Mouse (Mus musculus) cerebellum, postnatal 36 days (tissue): Measurements from ENCODE around the gene Kcnj14.
A peak's percentile ranks its signal among the peaks of the same experiment; 100 is the strongest.

Experiments used
- DNase-seq, 2 experiments: peaks; one replicate each; pipeline ENCODE4 v3.0.0; 2021 to 2022; ENCODE audit warnings: mixed read lengths in 2 of 2

Kcnj14 gene

DNA sequence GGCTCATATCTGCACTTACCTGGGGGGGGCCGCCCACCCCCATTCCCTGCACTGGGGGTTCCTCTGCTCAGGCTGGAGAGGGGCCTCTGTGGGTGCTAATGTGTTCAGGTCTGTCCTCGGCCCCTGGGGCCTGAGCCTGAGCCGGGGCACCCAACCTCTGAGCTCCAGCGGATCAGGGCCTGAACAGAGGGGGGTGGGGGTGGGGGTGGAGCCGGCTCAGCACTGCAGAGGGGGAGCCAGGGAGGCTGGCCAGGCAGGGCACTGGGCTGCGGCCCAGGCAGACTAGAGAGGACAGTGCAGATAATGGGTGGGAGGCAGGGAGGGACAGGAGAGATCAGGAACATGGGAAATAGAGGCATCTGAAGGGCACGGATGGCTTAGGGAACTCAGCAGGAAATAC, at the start of gene Kcnj14:
TSS of gene Kcnj14 (minus strand) at position 185 of the 400 bp plus-strand sequence.
- DNase-seq, result no peak

DNA sequence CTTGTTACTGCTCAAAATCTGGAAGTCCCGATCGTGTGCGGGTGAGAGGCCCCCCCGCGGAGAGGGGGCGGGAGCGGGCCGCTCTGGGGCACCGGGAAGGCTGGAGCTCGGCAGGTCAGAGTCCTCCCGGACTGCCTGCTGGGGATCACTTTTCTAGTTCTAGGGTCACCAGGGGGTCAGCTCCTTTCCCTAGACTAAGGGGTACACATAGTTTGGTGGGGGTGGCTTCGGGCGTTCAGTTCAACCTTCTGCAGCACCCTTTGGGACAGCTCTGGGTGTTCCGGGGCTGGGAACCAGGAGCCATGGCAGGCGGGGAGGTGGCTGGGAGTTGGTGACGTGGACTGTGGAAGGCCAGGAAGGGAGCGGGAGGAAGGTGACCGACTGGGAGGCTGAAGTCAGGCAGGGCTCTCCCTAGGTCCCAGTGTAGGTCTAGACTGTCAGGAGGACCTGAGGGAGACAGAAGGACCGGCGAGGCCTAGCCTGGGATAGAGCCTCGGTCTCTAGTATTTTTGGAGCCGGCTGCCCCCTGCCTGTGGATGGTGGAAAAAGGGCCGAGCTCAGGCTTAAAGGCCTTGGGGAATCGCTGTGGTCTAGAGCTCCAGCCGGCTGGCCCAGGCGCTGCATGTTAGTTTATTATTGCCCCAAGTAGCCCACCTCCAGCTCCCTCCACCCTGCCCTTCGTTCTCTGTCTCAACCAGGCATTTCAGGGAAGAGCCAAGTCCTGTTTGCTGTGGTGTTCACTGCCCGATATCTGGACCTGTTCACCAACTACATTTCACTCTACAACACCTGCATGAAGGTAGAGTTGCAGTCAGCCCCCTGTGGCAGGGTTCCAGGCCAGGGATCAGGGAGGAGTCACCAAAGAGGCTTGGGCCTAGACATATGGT, 48.7 kb upstream of the Kcnj14 start:
- peak; percentile 61 to 62 for DNase-seq

- DNase-seq, result peak; percentile 87 to 88
Measured at GRCm38 (mm10) chr7:45872624-45873023, 48.0 kb upstream of the Kcnj14 start, which contains the start of gene Kdelr1. Gene Kdelr1, plus strand, starts transcription at chr7:45872772.

- DNase-seq, result no peak
Measured at GRCm38 (mm10) chr7:45870282-45871058, 45.9 kb upstream of the Kcnj14 start.

GRCm38 (mm10) chr7:45869787-45870186, 45.2 kb upstream of the Kcnj14 start:
- DNase-seq, result no peak

GRCm38 (mm10) chr7:45869107-45869670, 44.6 kb upstream of the Kcnj14 start:
- no peak for DNase-seq

- no peak for DNase-seq
Measured at GRCm38 (mm10) chr7:45867871-45868270, 43.3 kb upstream of the Kcnj14 start.

DNA sequence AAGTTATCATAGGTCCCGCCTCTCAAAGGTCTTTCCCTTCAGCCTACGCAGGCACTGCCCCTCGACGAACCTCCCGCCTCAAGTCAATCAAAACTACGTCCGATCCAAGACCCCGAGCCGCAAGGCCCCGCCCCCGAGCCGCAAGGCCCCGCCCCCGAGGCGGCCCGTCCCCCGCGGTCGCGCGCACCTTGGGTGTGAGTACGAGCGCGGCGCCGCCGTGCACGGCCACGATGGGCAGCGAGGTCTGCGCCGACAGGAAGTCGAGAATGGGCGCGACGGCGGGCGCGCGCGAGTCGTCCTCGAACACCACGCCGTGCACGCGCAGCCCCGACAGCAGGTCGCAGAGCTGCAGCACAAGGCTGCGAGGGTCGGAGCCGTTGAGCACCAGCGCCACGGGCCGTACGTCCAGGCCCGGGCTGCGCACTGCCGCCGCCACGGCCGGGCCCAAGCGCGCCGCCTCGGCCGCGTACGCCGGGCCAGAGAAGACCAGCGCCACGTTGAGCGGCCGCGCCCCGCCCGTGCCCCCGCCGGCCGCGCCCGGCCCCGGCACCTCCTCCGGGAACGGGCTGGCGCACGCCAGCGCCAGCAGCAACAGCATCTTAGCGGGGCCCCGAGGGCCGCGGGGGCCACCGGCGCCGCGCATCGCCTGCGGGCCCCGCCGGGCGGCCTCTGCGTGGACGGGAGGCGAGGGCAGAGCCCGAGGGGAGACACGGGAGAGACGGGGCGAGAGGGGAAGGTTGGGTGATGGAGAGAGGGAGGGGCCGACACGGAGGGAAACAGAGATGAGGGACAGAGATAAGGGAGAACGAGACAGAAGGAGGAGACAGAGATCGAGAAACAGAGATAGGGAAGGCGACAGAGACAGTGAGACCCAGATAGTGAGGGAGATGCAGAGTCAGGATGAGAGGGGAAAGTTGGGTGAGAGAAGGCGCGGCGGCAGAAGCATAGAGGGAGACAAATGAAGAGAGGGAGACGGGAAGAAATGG, 41.6 kb upstream of the Kcnj14 start:
- peak; percentile 62 to 79 for DNase-seq

GRCm38 (mm10) chr7:45864435-45864834, 39.9 kb upstream of the Kcnj14 start:
- no peak for DNase-seq

- DNase-seq, result no peak
Measured at GRCm38 (mm10) chr7:45862804-45863203, 38.2 kb upstream of the Kcnj14 start.

GRCm38 (mm10) chr7:45859008-45859407, 34.4 kb upstream of the Kcnj14 start:
- no peak for DNase-seq

GRCm38 (mm10) chr7:45856950-45857901, 32.6 kb upstream of the Kcnj14 start:
- DNase-seq, result peak; percentile 50 to 57

DNA sequence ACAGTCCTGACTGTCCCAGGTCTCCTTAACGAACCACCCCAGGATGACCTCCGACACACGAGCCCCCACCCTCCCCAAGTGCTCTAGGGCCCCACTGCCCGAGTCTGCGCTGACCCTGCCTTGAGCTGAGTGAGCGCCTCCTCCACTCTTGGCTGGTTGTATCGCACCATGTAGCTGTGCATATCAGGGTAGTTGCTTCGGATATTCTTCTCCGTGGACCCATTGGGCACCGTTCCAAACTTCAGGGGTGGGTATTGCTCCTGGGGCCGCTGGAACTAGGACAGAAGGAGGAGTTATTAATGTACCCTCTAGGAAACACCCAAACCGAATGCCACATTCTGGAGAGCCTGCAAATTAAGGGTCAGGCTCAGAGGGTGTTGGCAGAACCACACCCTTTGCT, 28.5 kb upstream of the Kcnj14 start:
- DNase-seq, result no peak

DNA sequence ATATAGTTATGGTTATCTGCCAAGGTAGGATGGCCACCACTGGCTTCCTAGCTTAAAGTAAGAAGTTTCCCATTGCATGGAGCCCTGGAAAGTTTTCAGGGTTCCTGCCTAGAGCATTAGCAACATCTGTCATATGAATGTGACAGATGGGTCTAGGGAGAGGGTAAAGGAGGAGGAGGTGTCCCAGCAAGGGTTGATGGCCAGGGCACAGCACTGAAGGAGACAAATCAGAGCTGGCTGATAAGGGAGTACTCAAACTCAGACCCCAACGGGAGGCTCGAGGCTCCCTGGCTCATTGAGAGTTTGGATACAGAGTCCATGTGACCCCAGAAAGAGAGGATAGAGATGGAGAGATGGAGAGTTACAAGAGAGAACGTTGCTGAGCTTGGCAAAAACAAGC, 26.1 kb upstream of the Kcnj14 start:
- DNase-seq, result no peak

DNA sequence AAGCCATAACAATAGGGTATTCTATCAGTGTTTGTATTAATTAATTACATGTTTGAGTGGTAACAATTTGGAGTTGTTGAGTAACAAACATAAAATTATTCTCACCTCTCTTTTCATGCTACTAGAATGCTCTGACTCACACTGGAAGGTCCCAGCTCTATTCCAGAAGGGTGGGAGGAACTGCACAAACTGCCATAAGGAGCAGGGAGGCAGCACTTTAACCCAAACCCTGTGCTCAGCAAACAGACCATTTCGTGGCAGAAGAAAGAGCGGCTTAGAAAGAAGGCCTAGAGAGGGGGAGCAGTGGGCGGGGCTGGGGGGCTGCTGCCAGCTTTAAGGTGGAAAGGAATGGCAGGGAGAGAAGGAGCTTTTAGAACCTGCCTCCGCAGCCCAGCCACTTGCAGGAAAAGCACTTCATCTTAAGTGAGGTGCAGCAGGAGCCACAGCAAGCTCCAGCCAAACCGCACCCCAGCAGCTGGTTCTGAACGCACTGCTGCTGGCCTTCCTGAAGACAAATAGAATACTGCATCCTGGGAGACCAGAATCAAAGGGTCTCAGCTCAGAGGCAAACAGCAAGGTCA, 24.0 kb upstream of the Kcnj14 start:
- no peak for DNase-seq

- DNase-seq, result no peak
Measured at GRCm38 (mm10) chr7:45842950-45843744, 18.6 kb upstream of the Kcnj14 start.

DNA sequence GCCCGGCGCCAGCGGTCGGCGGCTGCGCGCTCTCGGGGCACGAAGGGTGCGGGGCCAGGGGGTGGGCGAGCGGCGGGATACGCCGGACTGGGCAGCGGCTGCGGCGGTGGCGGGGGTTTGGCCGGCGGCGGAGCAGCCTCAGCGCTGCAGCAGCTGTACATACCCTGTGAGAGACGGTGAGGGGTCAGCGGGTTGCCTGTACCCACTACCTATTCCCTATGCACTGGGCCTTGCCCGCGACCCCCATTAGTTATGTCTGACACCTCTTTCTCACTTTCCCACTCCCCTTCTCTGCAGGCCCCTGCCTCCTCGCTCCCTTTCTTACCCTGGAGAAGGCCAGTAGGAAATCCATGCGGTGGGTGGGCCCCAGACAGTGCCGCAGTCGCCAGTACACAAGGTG, 9.3 kb upstream of the Kcnj14 start:
- no peak for DNase-seq

DNA sequence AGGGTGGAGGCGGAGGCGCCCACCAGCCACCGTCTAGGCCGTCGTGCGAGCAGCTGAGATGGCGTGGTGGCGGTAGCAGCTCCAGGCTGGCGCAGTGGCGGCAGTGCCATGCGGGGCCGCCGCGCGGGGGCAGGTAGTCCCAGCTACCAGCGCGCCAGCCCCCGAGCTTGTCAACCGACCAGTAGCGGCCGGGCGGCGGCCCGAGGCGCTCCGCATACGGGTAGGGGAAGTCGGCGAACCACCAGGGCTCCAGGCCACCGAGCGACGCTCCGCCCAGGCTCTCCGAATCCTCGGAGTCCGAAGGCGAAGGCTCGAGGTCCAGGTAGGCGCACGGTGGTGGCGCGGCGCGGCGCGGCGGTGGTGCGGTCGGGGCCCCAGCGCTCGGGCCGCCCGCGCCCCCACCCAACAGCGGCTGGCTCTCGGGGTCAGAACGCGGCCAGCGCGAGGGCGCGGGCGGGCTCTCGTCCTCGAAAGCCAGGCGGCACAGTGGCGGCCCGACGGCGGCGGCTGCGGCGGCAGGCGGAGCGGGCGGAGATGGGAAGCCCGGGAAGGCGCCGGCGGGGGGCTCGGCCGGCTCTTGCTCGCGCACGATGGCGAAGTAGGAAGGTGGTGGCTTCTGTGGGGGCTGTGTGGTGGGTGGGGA, 8.7 kb upstream of the Kcnj14 start:
- no peak for DNase-seq

DNA sequence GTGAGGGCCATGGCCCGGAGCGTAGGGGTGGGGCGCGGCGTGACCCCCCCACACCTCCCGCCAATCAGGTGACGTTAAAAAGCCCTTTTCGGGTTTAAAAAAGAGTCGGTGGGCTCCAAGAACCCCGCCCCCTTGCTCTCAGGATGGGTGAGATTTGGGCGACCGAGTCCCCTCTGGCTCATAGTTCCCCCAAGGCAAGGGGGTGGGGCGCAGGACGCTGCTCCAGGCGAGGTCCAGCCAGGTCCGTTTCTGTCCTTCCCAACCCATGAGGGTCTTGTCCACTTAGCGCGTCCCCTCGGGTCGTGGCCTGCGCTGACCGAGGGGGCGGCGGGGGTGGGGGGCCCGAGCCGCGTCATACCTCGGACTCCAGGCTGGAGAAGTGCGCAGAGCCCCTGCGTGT, 7.8 kb upstream of the Kcnj14 start:
- DNase-seq, result no peak
